Mouse (Mus musculus) liver, embryonic 13.5 days (tissue): ENCODE results near the gene Exoc6b. TPM values are rescaled to one million over a fixed set of nuclear protein-coding genes. Genes with fewer than 3 reads are reported as not detected.
A peak's percentile ranks its signal among the peaks of the same experiment; 100 is the strongest.

ENCODE experiments used
- ATAC-seq: fragments of 200-750 bp; cut with Nextera tagmentation; 2 replicates; pipeline ENCODE4 v1.8.0; 2017; ENCODE audit warnings: low read depth, mild to moderate bottlenecking, moderate number of reproducible peaks, moderate library complexity
- DNase-seq: peaks from one replicate; pipeline ENCODE4 v3.0.0; 2022
- H3K27ac ChIP-seq: fragments of 300-500 bp; sonication (generic); 2 replicates; pipeline ENCODE4 v1.5.1; 2015; ENCODE audit warnings: moderate library complexity, mild to moderate bottlenecking, inconsistent platforms
- H3K27me3 ChIP-seq: fragments of 300-500 bp; sonication (generic); 2 replicates; pipeline ENCODE4 v1.6.1; 2015; ENCODE audit warnings: mild to moderate bottlenecking, inconsistent platforms
- H3K36me3 ChIP-seq: fragments of 300-500 bp; sonication (generic); 2 replicates; pipeline ENCODE4 v1.6.1; 2015; ENCODE audit warnings: mild to moderate bottlenecking, inconsistent platforms
- H3K4me1 ChIP-seq: fragments of 300-500 bp; sonication (generic); replicated peaks from 2 replicates; pipeline ENCODE4 v1.6.1; 2015; ENCODE audit warnings: inconsistent platforms
- H3K4me2 ChIP-seq: fragments of 300-500 bp; sonication (generic); 2 replicates; pipeline ENCODE4 v1.6.1; 2015; ENCODE audit warnings: inconsistent platforms, mild to moderate bottlenecking, moderate library complexity
- H3K4me3 ChIP-seq: fragments of 300-500 bp; sonication (generic); replicated peaks from 2 replicates; pipeline ENCODE4 v1.5.1; 2015; ENCODE audit warnings: mild to moderate bottlenecking, inconsistent platforms
- H3K9ac ChIP-seq: fragments of 300-500 bp; sonication (generic); 2 replicates; pipeline ENCODE4 v1.6.1; 2015; ENCODE audit warnings: mild to moderate bottlenecking, inconsistent platforms
- H3K9me3 ChIP-seq: fragments of 300-500 bp; sonication (generic); replicated peaks from 2 replicates; pipeline ENCODE4 v1.6.1; 2016; ENCODE audit warnings: inconsistent platforms
- WGBS: fragments of 180-500 bp; shearing (Covaris S2); methylation state at CpG from one replicate; pipeline ENCODE4 v1.1.7; 2015; ENCODE audit not compliant: insufficient replicate concordance; 5-methylcytosine and 5-hydroxymethylcytosine counted together
- polyA plus RNA-seq: library from polyadenylated mRNA; unstranded; fragments of >200 nt; fragmentation: Nextera tagmentation; extraction: Ambion mirVana; gene quantifications from 2 replicates; pipeline ENCODE4 v1.2.1, GENCODE M21; 2015

Exoc6b gene
- polyA plus RNA-seq, 1 experiment from 2014 or later: 3.0 TPM

- DNase-seq (peak; percentile 56), ATAC-seq (peak; percentile 95)
- Histone ChIP-seq H3K27me3 (no peaks in the 10 kb centered on the region), H3K4me3 (no peak overlapping the region), H3K27ac (peak overlapping the region; percentile 61), H3K36me3 (no peaks in the 10 kb centered on the region), H3K9ac (peak overlapping the region; percentile 42; the same call in 1 of the 2 replicates), H3K4me1 (peaks cover 12% of the 10 kb centered on the region), H3K4me2 (peak overlapping the region; percentile 43), H3K9me3 (no peaks in the 10 kb centered on the region)
- 35% methylated on average over 12 of the region's 12 CpGs for WGBS
Observed at GRCm38 (mm10) chr6:84923760-84924221, 145.5 kb downstream of the Exoc6b start.

- 4% methylated on average over 2 of the region's 2 CpGs for WGBS
- DNase-seq: peak; percentile 28
- Histone ChIP-seq H3K27me3 (no peaks in the 10 kb centered on the region), H3K27ac (no peak overlapping the region), H3K4me2 (no peak overlapping the region), H3K36me3 (no peaks in the 10 kb centered on the region), H3K9me3 (no peaks in the 10 kb centered on the region), H3K4me1 (no peaks in the 10 kb centered on the region), H3K9ac (no peak overlapping the region), H3K4me3 (no peak overlapping the region)
- ATAC-seq: no peak
Observed at GRCm38 (mm10) chr6:84916291-84916690, 153.0 kb downstream of the Exoc6b start.

- Histone ChIP-seq H3K36me3 (no peaks in the 10 kb centered on the region), H3K9me3 (no peaks in the 10 kb centered on the region), H3K27ac (no peak overlapping the region), H3K27me3 (no peaks in the 10 kb centered on the region), H3K4me1 (no peaks in the 10 kb centered on the region), H3K4me2 (no peak overlapping the region), H3K4me3 (no peak overlapping the region), H3K9ac (no peak overlapping the region)
- DNase-seq (no peak), ATAC-seq (no peak)
- 2% methylated on average over 2 of the region's 2 CpGs for WGBS
Observed at GRCm38 (mm10) chr6:84912434-84912833, 156.9 kb downstream of the Exoc6b start.

GRCm38 (mm10) chr6:84899002-84899774 is 170.1 kb downstream of the Exoc6b start:
- 66% methylated on average over 4 of the region's 4 CpGs for WGBS
- Histone ChIP-seq H3K4me1 (no peaks in the 10 kb centered on the region), H3K27me3 (no peaks in the 10 kb centered on the region), H3K36me3 (no peaks in the 10 kb centered on the region), H3K9ac (no peak overlapping the region), H3K4me3 (no peak overlapping the region), H3K9me3 (no peaks in the 10 kb centered on the region), H3K4me2 (no peak overlapping the region), H3K27ac (no peak overlapping the region)
- no peak for ATAC-seq
- DNase-seq: no peak

- no peak for ATAC-seq
- DNase-seq: no peak
Observed at GRCm38 (mm10) chr6:84893773-84894095, 175.6 kb downstream of the Exoc6b start.

GRCm38 (mm10) chr6:84892926-84893772 is 176.2 kb downstream of the Exoc6b start:
- Histone ChIP-seq H3K4me1 (peaks cover 12% of the 10 kb centered on the region), H3K36me3 (no peaks in the 10 kb centered on the region), H3K27me3 (no peaks in the 10 kb centered on the region), H3K27ac (no peak overlapping the region), H3K4me2 (no peak overlapping the region), H3K9me3 (no peaks in the 10 kb centered on the region), H3K4me3 (no peak overlapping the region), H3K9ac (no peak overlapping the region)
- DNase-seq: no peak
- 22% methylated on average over 5 of the region's 5 CpGs for WGBS
- ATAC-seq: no peak

More at GRCm38 (mm10) chr6:84893773-84894095, 175.6 kb downstream of the Exoc6b start:
- no peaks in the 10 kb centered on the region for H3K9me3 ChIP-seq
- H3K36me3 ChIP-seq: no peaks in the 10 kb centered on the region
- no peak overlapping the region for H3K27ac ChIP-seq
- H3K4me2 ChIP-seq: no peak overlapping the region
- H3K9ac ChIP-seq: no peak overlapping the region
- no peak overlapping the region for H3K4me3 ChIP-seq
- peaks cover 9% of the 10 kb centered on the region for H3K4me1 ChIP-seq
- no peaks in the 10 kb centered on the region for H3K27me3 ChIP-seq

GRCm38 (mm10) chr6:84886551-84886950 is 182.8 kb downstream of the Exoc6b start:
- ATAC-seq: no peak
- H3K4me3 ChIP-seq: no peak overlapping the region
- no peaks in the 10 kb centered on the region for H3K9me3 ChIP-seq
- H3K4me1 ChIP-seq: peaks cover 56% of the 10 kb centered on the region
- no peaks in the 10 kb centered on the region for H3K36me3 ChIP-seq
- H3K27me3 ChIP-seq: no peaks in the 10 kb centered on the region
- no peak overlapping the region for H3K4me2 ChIP-seq
- 37% methylated on average over 3 of the region's 3 CpGs for WGBS
- DNase-seq: no peak
- no peak overlapping the region for H3K27ac ChIP-seq
- no peak overlapping the region for H3K9ac ChIP-seq

GRCm38 (mm10) chr6:84885080-84885479 is 184.2 kb downstream of the Exoc6b start:
- WGBS: 14% methylated on average over 1 of the region's 1 CpGs
- ATAC-seq (peak; percentile 8; the same call in 1 of the 2 replicates), DNase-seq (peak; percentile 24)
- Histone ChIP-seq H3K36me3 (no peaks in the 10 kb centered on the region), H3K9ac (no peak overlapping the region), H3K4me1 (peaks cover 58% of the 10 kb centered on the region), H3K27ac (0 out of 2 replicates have a peak overlapping the region, but pooled peaks have one; percentile 53), H3K27me3 (no peaks in the 10 kb centered on the region), H3K4me3 (no peak overlapping the region), H3K9me3 (no peaks in the 10 kb centered on the region), H3K4me2 (0 out of 2 replicates have a peak overlapping the region, but pooled peaks have one; percentile 11)

GRCm38 (mm10) chr6:84883720-84884119 is 185.6 kb downstream of the Exoc6b start:
- Histone ChIP-seq H3K4me1 (peaks cover 58% of the 10 kb centered on the region), H3K9ac (no peak overlapping the region), H3K4me3 (no peak overlapping the region), H3K27ac (peak overlapping the region; percentile 74), H3K27me3 (no peaks in the 10 kb centered on the region), H3K9me3 (no peaks in the 10 kb centered on the region), H3K4me2 (peak overlapping the region; percentile 28; the same call in 1 of the 2 replicates), H3K36me3 (no peaks in the 10 kb centered on the region)
- no peak for ATAC-seq
- no peak for DNase-seq
- 4% methylated on average over 4 of the region's 4 CpGs for WGBS

GRCm38 (mm10) chr6:84882663-84883517 is 186.4 kb downstream of the Exoc6b start:
- Histone ChIP-seq H3K4me1 (peaks cover 53% of the 10 kb centered on the region), H3K36me3 (no peaks in the 10 kb centered on the region), H3K4me2 (peak overlapping the region; percentile 51), H3K27me3 (no peaks in the 10 kb centered on the region), H3K9me3 (no peaks in the 10 kb centered on the region), H3K9ac (no peak overlapping the region), H3K4me3 (peak overlapping the region; percentile 9), H3K27ac (peak overlapping the region; percentile 74)
- WGBS: 8% methylated on average over 14 of the region's 14 CpGs
- DNase-seq (peak; percentile 73), ATAC-seq (peak; percentile 100)

- no peak overlapping the region for H3K4me3 ChIP-seq
- ATAC-seq (no peak), DNase-seq (no peak)
- WGBS: 67% methylated on average over 5 of the region's 5 CpGs
- no peaks in the 10 kb centered on the region for H3K27me3 ChIP-seq
- H3K36me3 ChIP-seq: no peaks in the 10 kb centered on the region
- H3K9ac ChIP-seq: no peak overlapping the region
- H3K27ac ChIP-seq: no peak overlapping the region
- H3K9me3 ChIP-seq: no peaks in the 10 kb centered on the region
- no peaks in the 10 kb centered on the region for H3K4me1 ChIP-seq
- no peak overlapping the region for H3K4me2 ChIP-seq
Observed at GRCm38 (mm10) chr6:84875869-84876268, 193.4 kb downstream of the Exoc6b start.
